Mouse (Mus musculus): Measurements from ENCODE around the gene D10Wsu102e.
A peak's percentile ranks its signal among the peaks of the same experiment; 100 is the strongest.

D10Wsu102e gene

DNA sequence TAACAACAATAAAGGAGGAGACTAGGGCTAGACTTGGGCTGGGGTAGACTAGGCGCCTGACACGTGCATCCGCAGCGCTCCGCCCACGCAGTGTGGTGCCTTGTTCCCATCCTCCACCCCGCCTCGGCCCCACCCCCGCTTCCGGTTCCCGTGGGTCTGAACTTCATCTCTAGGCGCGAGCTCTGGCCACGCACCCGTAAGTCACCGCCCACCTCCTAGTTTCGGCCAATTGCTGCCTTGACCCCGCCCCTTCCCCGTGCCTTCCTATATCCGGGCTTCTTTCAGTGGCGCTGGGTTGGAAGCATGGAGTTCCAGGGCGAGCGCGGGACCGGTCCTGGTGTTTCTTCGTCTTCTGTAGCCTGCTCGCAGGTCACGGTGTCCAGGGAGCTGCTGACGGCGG is at the start of gene D10Wsu102e:
Gene D10Wsu102e, plus strand, starts transcription at position 266 of the 400 bp plus-strand sequence.
- peak; percentile 93 for DNase-seq (ENCODE audit: low spot score)

DNA sequence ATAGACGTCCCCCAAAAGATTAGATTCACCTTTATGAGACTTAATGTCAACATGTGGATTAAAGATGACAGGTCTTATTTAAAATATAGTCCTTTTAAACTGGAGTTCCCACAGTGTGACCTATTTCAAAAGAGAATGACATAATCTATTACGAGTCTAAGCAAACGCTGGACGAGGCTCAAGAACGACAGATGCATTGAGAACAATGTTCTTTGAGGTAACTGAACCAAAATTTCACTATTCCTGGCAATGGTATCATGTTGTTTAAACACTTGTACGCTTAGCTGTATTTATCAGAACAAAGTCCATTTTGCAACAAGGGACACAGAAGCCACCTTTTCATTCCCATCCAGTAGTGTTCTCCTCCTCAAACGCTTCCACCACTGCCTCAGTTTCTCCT is 49.7 kb upstream of the D10Wsu102e start:
- no peak for DNase-seq (ENCODE audit: low spot score)

DNA sequence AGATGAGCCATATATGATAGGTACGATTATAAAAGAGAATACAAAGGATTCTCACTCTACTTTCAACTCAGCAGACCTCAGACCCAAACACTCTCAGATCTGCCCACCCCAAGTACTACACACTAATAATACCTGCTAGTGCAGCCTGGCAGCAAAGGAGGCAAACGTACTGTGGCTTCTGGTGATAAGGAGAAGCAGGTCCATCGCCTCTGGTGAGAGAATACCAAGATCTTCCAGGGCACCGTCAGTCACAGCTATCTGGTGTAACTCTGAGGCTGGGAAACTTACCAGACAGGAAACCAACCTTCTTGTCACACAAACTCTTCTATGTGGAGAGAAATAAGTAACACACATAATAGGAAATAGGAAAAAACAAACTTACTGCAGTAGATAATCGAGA is 47.0 kb upstream of the D10Wsu102e start:
- DNase-seq (ENCODE audit: low spot score): no peak

DNA sequence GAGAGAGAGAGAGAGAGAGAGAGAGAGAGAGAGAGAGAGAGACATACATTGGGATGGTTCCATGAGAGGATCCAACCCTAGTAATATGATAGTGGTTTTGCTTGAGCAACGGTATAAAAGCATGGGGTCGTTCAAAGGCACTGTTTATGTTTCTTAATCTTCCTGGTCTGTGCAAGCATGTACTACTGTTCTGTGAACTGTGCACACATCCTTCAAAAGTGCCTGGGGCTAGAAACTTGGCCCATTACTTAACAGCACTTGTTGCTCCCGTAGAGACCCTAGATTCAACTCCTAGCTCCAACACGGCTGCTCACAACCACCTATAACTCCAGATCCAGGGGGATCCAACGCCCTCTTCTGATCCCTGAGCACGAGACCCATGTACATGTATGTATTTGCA is 39.6 kb upstream of the D10Wsu102e start:
- no peak for DNase-seq (ENCODE audit: low spot score)

DNA sequence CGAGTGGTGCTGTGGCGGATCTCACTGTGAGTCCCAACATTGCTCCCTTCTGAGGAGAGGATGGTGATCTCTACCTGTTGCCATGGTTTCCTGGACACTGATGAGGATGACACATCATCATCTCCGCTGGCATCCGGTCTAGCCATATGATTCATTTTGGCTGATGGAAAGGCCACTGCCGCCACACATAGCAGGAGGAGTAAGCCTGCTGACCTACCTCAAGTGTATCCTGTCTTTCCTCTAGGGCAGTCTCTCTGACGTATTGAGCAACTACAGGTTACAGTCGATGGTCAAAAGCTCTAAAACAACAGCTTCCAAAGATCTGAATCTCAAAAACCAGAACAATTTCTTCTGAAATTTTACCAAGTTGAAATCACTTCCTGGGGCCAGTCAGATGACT is 39.2 kb upstream of the D10Wsu102e start:
- DNase-seq (ENCODE audit: low spot score): no peak

DNA sequence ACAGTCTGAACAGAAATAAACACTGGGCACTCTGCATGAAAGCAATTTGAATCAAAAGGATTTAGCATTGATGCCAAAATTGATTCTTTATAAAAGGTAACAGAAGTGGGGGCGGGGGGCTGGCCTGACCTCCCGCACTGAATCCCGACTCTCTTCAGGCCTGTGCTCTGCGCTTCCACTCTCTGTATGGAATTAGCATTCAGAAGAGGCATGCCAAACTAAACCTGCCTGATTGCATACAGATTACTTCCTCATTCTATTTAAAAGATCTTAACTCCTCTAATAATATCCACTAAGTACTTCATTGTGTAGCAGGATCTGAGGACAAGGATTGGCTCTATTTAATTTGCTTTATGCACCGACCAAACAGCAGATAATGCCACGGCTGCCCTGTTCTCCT is 38.5 kb upstream of the D10Wsu102e start:
- no peak for DNase-seq (ENCODE audit: low spot score)

DNA sequence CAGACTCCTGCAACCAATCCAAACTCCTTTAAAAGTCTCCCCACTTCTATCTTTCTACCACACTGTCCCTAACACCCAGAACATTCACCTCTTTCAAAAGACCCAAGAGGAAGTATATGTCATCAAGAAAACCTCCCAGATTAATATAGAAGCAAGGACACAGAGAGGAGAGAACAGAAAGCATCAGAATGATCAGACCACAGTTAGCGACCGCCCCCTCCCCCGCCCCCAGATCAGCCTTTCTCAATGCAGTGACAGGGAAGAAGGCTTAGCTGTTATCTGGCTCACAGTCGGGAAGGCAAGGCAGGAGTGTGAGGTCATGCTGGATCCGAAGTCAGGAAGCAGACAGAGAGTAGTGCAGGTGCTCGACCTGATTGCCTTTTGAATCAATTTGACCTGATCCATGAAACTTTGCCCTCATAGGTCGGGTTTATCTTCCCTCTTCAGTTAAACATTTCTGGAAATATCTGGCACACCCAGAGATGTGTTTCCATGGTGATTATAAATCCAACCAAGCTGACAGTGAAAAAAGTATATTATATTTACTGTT is 37.4 kb upstream of the D10Wsu102e start:
- no peak for DNase-seq (ENCODE audit: low spot score)

DNA sequence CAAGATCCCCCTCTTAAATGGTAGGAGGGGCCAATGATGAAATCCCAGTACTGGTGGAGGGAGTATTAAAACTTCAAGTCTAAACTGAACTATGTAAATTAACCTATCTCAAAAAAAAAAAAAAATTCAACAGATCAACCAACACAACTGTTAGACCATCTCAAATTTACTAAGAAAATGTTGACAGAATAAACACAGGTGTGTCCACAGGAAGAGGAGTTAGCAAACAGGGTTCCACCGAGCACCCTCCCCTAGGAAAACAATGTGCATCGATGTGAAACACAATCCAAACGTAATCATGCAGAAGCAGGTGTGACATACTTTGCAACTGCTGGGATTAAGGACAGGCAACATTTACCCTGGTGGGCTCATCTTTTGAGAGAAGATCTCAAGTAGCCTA is 35.1 kb upstream of the D10Wsu102e start:
- no peak for DNase-seq (ENCODE audit: low spot score)

DNA sequence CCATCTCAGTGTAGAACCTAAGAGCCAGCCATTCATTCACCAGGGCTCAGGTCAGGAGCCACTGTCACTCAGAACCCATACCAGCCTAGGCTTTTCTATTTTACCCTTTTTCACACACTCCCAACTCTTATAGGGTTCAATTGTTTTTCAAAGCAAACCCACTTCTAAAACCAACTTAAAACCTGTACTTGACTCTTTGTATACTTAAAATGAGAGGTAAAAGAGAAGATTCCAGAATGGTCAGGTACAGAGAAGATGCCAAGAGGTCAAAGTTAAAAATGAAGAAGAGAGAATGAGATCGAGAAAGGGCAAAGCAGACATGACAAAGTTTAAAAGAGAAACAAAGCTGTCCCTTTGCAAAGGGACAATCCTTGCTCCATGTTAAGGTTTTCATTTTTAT is 34.1 kb upstream of the D10Wsu102e start:
- DNase-seq (ENCODE audit: low spot score): no peak

DNA sequence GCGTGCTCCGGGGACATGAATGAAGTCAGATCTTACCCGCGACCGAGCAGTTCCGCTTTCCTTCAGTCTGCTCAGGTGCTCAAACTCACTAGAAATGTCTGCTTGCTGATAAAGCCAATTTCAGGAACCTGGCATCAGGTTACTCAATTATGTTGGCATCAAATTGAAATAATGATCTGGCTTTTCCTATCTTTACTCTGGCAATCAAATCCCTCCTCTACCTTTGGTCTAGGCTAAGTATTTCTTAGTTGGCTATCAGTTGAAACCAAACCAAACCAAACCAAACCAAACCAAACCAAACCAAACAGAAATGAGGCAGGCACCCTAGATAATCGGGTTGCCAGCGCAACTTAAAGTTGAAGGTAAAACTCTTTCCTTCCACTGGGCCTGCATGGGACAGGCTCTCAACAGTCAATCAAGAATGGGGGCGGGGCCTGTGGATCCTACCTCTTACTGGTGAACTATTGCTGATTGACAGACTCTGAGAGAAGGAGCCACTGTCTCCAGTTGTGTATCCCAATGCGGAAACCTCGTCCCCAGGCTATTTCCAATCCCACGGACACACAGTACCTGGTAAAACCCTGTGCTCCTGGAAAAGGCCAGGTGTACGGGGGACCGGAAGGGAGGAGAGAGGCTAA is 33.3 kb upstream of the D10Wsu102e start:
- no peak for DNase-seq (ENCODE audit: low spot score)

DNA sequence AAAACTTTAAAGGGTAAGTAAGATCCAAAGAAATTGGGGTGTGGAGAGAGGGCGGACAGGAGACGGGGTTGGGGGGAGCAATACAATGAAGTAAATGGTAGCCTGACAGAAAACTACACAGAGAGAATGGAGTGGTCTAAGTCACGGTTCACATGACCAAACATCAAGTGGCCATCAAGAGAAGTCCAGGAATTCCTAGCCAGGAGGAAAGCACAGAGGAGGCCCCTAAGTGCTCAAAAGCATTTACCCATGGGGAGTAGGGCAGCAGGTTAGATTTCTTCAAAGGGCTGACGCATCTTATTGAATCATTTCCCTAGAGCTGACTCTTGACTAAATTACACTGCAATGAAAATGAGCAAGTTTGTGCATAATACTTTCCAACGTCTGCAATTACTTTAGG is 31.2 kb upstream of the D10Wsu102e start:
- no peak for DNase-seq (ENCODE audit: low spot score)

DNA sequence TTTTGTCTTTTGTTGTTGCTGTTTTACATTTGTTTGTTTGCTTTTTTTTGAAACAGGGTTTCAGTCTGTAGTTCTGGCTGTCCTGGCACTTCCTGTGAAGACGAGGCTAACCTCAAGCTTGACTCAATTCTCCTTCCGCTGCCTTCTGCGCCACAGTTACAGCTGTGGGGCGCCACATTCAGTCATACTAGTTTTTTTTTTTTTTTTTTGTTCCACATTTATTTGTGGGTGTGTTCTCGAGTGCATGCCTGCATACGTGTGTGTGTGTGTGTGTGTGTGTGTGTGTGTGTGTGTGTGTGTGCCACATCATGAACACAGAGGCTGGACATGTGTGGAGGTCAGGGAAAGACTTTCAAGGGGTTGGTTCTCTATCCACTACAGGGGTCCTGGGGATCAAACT is 29.7 kb upstream of the D10Wsu102e start:
- no peak for DNase-seq (ENCODE audit: low spot score)

DNA sequence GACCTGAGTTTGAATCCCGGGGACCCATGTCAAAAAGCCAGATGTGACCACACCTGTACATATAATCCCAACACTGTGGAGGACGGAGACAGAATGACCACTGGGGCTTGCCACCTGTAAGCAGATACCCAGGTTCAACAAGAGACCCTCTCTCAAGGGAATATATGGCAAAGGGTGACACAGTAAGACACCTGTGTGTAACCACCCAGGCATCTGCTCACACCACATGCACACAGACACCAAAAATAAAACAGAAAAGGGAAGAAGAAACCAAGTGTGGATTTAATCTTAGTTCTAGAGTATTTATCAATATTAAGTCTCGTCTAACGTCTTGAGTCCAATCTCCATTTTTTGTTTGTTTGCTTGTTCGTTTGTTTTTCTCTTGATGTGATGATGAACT is 28.2 kb upstream of the D10Wsu102e start:
- no peak for DNase-seq (ENCODE audit: low spot score)

DNA sequence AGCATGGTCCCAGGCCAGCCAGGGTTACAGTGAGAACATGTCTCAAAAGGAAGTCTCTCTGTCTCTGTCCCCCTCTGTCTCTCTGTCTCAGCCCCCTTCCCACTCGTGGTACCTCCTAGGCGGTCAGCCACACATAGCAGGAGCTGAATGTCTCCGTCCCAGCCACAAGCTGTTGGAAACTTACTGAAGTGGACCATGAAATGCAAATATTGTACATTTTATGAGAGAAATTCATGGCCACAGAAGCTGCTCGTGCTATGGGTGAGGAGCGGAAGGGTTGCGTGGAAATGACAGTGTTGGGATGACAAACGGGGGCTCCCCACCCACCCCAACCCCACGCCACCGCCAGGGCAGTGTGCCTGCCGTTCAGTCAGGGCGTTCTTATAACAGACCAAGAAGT is 27.4 kb upstream of the D10Wsu102e start:
- DNase-seq (ENCODE audit: low spot score): no peak

DNA sequence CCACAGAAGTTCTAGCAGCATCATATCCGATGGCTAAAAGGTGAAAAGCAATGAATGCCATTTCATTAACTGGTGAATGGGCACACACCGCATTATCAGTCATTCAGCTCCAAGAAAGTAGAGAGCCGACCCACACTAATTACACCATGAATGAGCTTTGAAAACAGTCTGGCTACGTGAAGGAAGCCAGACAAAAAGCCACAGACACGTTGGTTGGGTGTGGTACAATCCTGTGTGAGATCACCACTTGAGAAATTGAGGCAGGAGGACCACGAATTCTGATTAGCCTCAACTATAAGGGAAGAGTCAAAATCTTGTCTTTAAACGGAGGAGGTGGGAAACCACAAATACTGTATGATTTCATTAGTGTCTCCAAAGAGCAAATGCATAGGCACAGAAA is 23.7 kb upstream of the D10Wsu102e start:
- DNase-seq (ENCODE audit: low spot score): no peak

DNA sequence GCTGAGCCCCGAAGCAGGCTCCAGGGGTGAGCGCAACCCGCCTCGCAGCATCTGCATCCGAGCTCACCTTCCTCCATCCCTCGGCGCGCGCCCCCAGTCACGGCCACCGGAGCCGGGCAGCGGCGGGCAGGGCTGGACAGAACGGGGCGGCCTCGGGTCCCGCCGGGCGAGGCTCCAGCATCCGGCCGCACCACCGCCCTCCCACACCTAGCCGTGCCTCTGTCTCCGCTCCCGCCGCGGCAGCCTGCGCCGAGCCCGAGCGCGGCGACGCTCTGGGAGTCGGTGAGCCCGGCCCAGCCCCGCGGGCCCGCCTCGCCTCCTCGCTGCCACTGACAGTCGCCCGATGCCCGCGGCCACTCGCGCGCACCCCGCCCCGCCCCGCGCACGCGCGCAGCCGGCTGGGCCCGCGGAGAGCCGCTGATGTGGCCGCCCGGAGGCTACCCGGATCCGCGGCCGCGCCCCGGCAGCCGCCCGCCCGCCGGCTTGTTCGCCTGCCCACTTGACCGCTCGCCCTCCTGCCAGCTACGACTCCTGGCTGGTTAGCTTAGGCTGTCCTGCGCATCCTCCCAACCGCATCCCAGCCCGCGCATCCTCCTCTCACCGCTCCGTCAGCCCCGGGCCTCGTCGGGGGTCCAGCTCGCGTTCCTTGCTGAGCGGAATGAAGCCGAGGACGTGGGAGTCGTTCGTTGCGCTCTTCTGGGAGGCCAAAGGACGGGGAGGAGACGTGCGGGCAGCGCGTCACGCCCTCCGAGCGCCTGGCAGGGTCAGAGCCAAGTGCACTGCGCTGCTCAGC is 22.7 kb upstream of the D10Wsu102e start, which contains the start of gene Slc41a2:
Gene Slc41a2, minus strand, starts transcription at position 724 of the 793 bp plus-strand sequence.
- DNase-seq (ENCODE audit: low spot score): peak; percentile 38

DNA sequence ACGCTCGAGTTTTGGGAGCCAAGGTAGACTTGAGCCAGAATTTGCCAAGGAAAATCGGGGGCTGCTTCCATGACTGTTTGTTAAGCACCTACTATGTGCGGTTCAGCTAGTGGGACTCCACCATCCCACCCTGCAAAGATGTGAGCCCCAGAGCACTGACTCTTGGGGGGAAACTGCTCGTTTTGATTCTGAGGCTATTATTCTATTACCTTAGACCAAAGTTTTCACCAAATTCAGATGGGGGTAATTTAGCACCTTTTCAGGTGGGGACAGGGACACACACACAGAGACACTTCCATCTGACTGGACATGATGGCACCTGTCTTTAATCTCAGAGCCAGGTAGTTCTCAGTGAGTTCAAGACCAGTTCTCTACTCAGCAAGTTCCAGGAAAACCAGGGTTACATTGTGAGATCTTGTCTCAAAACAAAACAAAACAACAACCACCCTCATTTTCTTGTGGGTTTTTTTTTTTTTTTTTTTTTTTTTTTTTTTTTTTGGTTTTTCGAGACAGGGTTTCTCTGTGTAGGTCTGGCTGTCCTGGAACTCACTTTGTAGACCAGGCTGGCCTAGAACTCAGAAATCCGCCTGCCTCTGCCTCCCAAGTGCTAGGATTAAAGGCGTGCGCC is 21.9 kb upstream of the D10Wsu102e start:
- DNase-seq (ENCODE audit: low spot score): no peak

DNA sequence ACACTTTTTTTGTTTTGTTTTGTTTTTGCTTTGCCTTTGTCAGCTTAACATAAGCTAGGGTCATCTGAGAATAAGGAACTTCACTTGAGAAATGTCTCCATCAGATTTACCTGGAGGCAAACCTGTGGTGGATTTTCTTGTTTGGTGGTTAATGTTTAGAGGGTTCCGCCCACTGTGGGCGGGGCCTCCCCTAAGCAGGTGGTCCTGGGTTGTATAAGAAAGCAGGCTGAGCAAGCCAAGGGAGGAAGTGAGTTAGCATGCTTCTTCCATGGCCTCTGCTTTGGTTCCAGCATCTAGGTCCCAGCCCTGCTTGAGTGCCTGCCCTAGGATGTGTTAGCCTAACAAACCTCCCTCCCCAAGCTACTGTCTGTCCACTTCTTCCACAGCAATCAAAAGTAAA is 18.8 kb upstream of the D10Wsu102e start:
- DNase-seq (ENCODE audit: low spot score): no peak

DNA sequence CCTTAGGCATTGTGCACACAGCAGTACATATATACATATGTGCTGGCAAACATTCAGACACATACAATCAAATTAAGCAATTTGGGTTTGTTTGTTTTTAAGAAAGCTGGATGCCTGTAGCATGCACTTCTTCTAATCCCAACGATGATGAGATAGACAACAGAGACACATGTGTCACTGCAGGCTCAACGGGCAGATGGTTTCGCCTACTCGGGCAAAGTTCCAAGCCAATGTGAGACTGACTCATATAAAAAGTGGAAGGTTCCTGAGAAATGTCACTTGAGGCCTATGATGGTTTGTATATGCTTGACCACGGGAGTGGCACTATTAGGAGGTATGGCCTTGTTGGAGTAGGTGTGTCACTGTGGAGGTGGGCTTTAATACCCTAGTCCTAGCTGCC is 16.9 kb upstream of the D10Wsu102e start:
- DNase-seq (ENCODE audit: low spot score): no peak

DNA sequence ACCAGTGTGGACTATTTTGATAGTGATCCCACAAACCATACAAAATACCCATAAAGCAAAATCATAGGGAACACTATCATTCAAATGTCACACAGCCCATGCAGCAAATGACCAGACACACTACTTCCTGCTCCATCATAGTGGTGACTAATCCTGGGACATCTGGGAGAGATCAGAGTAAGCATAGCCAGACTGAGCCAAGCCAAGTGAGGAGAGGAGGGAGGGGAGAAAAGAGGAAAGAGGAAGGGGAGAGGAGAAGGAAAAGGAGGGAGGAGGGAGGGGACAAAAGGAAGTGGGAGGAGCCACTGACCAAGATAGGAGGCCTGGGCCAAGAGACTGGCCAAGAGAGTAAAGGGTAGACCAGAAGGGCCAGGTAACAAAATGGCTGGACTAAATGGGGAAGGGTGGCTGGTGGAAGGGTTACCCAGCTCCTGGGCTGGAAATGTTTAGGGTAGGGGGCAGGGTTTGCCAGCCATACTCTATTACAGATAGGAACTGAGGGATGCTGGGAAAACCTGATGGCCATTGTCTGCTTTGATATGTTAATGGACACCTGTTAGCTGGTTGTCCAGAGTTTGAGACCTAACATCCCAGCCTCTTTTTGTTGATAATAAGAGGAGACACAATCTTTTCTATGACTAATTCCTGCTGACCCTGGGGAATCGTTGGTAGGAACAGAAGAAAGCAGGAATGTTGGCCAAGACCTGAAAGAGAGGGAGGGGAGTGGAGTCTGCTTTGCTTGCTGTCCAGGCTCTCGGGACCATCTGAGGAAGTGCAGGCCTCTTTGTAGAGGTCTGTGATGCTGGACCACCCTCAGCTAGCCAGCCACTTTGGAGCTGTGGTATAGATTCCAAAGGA is 16.0 kb upstream of the D10Wsu102e start:
- DNase-seq (ENCODE audit: low spot score): no peak

DNA sequence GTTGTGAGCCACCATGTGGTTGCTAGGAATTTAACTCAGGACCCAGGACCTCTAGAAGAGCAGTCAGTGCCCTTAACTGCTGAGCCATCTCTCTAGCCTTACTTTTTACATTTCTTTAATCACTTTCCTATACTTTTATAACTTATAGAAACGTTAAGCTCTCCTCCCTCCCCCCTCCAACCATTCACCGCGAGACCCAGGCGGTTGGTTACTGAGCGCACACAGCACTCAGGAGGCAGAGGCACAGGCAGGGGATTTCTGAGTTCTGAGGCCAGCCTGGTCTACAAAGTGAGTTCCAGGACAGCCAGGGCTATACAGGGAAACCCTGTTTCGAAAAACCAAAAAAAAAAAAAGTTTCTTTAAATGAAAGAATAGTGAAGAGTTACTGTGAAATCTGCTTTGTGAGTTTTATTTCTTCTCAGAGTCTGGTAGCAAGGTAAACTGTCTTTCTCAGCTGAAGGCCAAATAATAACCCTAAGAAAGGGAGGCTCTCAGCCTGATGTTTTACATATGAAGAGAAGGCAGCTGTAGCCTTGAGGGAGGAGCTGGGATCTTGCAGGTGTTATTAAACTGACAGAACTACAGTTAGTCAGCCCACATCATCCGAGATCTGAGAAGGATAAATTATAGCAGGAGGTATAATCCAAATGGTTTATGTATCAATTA is 14.2 kb upstream of the D10Wsu102e start:
- no peak for DNase-seq (ENCODE audit: low spot score)

DNA sequence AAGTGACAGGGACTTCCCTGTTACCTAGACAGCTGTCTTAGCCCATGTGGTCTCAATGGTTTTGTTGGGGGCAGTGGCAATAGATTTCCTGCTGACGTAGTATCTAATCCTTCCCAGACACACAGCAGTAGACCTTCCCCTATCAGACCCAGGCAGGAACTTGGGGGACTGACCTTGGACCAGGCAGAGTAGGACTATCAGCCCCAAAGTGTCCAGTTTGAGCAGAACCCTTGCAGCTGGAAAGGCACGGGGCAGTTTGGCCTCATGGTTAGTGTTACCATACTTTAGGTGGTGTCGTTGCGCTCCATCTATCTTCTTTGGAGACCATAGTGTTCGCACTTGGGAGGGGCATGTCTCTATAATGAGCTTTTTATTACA is 13.7 kb upstream of the D10Wsu102e start:
- no peak for DNase-seq (ENCODE audit: low spot score)

Data from ovary, postnatal 14 days (tissue).